Mouse (Mus musculus) neural tube, embryonic 11.5 days (tissue): Measurements from ENCODE around the gene Cab39. TPM values are rescaled to one million over a fixed set of nuclear protein-coding genes. Genes with fewer than 3 reads are reported as not detected.

Experiments used
- ATAC-seq: fragments of 200-750 bp; cut with Nextera tagmentation; 2 replicates; pipeline ENCODE4 v1.8.0; 2017; ENCODE audit warnings: moderate number of reproducible peaks, mild to moderate bottlenecking, moderate TSS enrichment, moderate library complexity; ENCODE audit not compliant: insufficient read depth, low FRiP score, low TSS enrichment
- DNase-seq: peaks from one replicate; pipeline ENCODE4 v3.0.0-alpha.2; 2015; ENCODE audit warnings: low spot score
- H3K27ac ChIP-seq: fragments of 300-500 bp; sonication (generic); 2 replicates; pipeline ENCODE4 v1.5.1; 2014; ENCODE audit warnings: low read depth, mild to moderate bottlenecking, low read length
- H3K27me3 ChIP-seq: fragments of 300-500 bp; sonication (generic); 2 replicates; pipeline ENCODE4 v1.6.1; 2014; ENCODE audit warnings: mild to moderate bottlenecking, low read length, mixed read lengths; ENCODE audit not compliant: control insufficient read depth, insufficient read depth
- H3K36me3 ChIP-seq: fragments of 300-500 bp; sonication (generic); 2 replicates; pipeline ENCODE4 v1.6.1; 2014; ENCODE audit warnings: mild to moderate bottlenecking, low read length, moderate library complexity, mixed read lengths; ENCODE audit not compliant: control insufficient read depth, insufficient read depth
- H3K4me1 ChIP-seq: fragments of 300-500 bp; sonication (generic); 2 replicates; pipeline ENCODE4 v1.6.1; 2014; ENCODE audit warnings: low read length, mixed read lengths; ENCODE audit not compliant: control insufficient read depth, insufficient read depth
- H3K4me2 ChIP-seq: fragments of 300-500 bp; sonication (generic); 2 replicates; pipeline ENCODE4 v1.6.1; 2014; ENCODE audit warnings: low read depth, mild to moderate bottlenecking, moderate library complexity
- H3K4me3 ChIP-seq: fragments of 300-500 bp; sonication (generic); 2 replicates; pipeline ENCODE4 v1.5.1; 2014; ENCODE audit warnings: low read depth, low read length
- H3K9ac ChIP-seq: fragments of 300-500 bp; sonication (generic); 2 replicates; pipeline ENCODE4 v1.6.1; 2014; ENCODE audit warnings: mild to moderate bottlenecking, low read length
- H3K9me3 ChIP-seq: fragments of 300-500 bp; sonication (generic); 2 replicates; pipeline ENCODE4 v1.6.1; 2016; ENCODE audit warnings: low read length; ENCODE audit not compliant: control insufficient read depth
- WGBS: fragments of 180-500 bp; shearing (Covaris S2); extraction: QIAGEN DNeasy Blood & Tissue Kit; methylation state at CpG from one replicate; pipeline ENCODE4 v1.1.7; 2014; 5-methylcytosine and 5-hydroxymethylcytosine counted together
- polyA plus RNA-seq: library from polyadenylated mRNA; unstranded; fragments of >200 nt; fragmentation: Nextera tagmentation; extraction: Ambion mirVana; gene quantifications from 2 replicates; pipeline ENCODE4 v1.2.1, GENCODE M21; 2014

Gene Cab39
- polyA plus RNA-seq, 1 experiment from 2014 or later = 70.5 TPM

GRCm38 (mm10) chr1:85843291-85843863 lies 50.1 kb downstream of the Cab39 start:
- ATAC-seq (no peak), DNase-seq (no peak)
- Histone ChIP-seq H3K27ac (no peak overlapping the region), H3K9me3 (no peaks in the 10 kb centered on the region), H3K9ac (no peak overlapping the region), H3K4me2 (no peak overlapping the region), H3K36me3 (peaks cover 3% of the 10 kb centered on the region), H3K27me3 (no peaks in the 10 kb centered on the region), H3K4me3 (no peak overlapping the region), H3K4me1 (no peaks in the 10 kb centered on the region)
- 94% methylated on average over 4 of the region's 4 CpGs for WGBS

GRCm38 (mm10) chr1:85844981-85845380 lies 51.7 kb downstream of the Cab39 start:
- Histone ChIP-seq H3K27me3 (no peaks in the 10 kb centered on the region), H3K27ac (no peak overlapping the region), H3K4me1 (no peaks in the 10 kb centered on the region), H3K4me2 (no peak overlapping the region), H3K9me3 (no peaks in the 10 kb centered on the region), H3K9ac (no peak overlapping the region), H3K36me3 (peaks cover 10% of the 10 kb centered on the region), H3K4me3 (no peak overlapping the region)
- DNase-seq (no peak), ATAC-seq (no peak)
- WGBS = 78% methylated on average over 6 of the region's 6 CpGs

- WGBS = 72% methylated on average over 3 of the region's 3 CpGs
Measured at GRCm38 (mm10) chr1:85845476-85845875, 52.2 kb downstream of the Cab39 start.

GRCm38 (mm10) chr1:85849016-85849415 lies 55.8 kb downstream of the Cab39 start:
- ATAC-seq (no peak), DNase-seq (no peak)
- H3K4me1 ChIP-seq = no peaks in the 10 kb centered on the region
- no peak overlapping the region for H3K4me3 ChIP-seq
- H3K27me3 ChIP-seq = no peaks in the 10 kb centered on the region
- peaks cover 7% of the 10 kb centered on the region; the same call in 1 of the 2 replicates for H3K36me3 ChIP-seq
- H3K9me3 ChIP-seq = no peaks in the 10 kb centered on the region
- no peak overlapping the region for H3K27ac ChIP-seq
- no peak overlapping the region for H3K9ac ChIP-seq
- 93% methylated on average over 14 of the region's 14 CpGs for WGBS
- H3K4me2 ChIP-seq = no peak overlapping the region

More at GRCm38 (mm10) chr1:85845476-85845875, 52.2 kb downstream of the Cab39 start:
- no peaks in the 10 kb centered on the region for H3K27me3 ChIP-seq
- peaks cover 10% of the 10 kb centered on the region for H3K36me3 ChIP-seq
- H3K9ac ChIP-seq = no peak overlapping the region
- DNase-seq = no peak
- no peak overlapping the region for H3K4me3 ChIP-seq
- no peak overlapping the region for H3K4me2 ChIP-seq
- H3K9me3 ChIP-seq = no peaks in the 10 kb centered on the region
- H3K27ac ChIP-seq = no peak overlapping the region
- H3K4me1 ChIP-seq = no peaks in the 10 kb centered on the region
- ATAC-seq = no peak

- H3K4me2 ChIP-seq = no peak overlapping the region
Measured at GRCm38 (mm10) chr1:85850851-85851250, 57.6 kb downstream of the Cab39 start.

GRCm38 (mm10) chr1:85852996-85853689 lies 59.9 kb downstream of the Cab39 start:
- ATAC-seq = peak; percentile 67; the same call in 1 of the 2 replicates
- WGBS = 78% methylated on average over 2 of the region's 2 CpGs

More at GRCm38 (mm10) chr1:85850851-85851250, 57.6 kb downstream of the Cab39 start:
- WGBS = 95% methylated on average over 5 of the region's 5 CpGs
- Histone ChIP-seq H3K27me3 (no peaks in the 10 kb centered on the region), H3K9ac (no peak overlapping the region), H3K4me1 (no peaks in the 10 kb centered on the region), H3K27ac (no peak overlapping the region), H3K4me3 (no peak overlapping the region), H3K36me3 (peaks cover 7% of the 10 kb centered on the region; the same call in 1 of the 2 replicates), H3K9me3 (no peaks in the 10 kb centered on the region)
- ATAC-seq = no peak
- DNase-seq = no peak

GRCm38 (mm10) chr1:85853865-85854264 lies 60.6 kb downstream of the Cab39 start:
- Histone ChIP-seq H3K4me3 (no peak overlapping the region), H3K9ac (no peak overlapping the region), H3K27ac (no peak overlapping the region), H3K4me2 (no peak overlapping the region), H3K4me1 (no peaks in the 10 kb centered on the region), H3K27me3 (no peaks in the 10 kb centered on the region), H3K36me3 (peaks cover 5% of the 10 kb centered on the region; the same call in 1 of the 2 replicates), H3K9me3 (no peaks in the 10 kb centered on the region)
- DNase-seq (no peak), ATAC-seq (no peak)
- 92% methylated on average over 2 of the region's 2 CpGs for WGBS

More at GRCm38 (mm10) chr1:85852996-85853689, 59.9 kb downstream of the Cab39 start:
- Histone ChIP-seq H3K9me3 (no peaks in the 10 kb centered on the region), H3K4me1 (no peaks in the 10 kb centered on the region), H3K36me3 (peaks cover 7% of the 10 kb centered on the region; the same call in 1 of the 2 replicates), H3K9ac (no peak overlapping the region), H3K27ac (no peak overlapping the region), H3K4me2 (no peak overlapping the region), H3K27me3 (no peaks in the 10 kb centered on the region), H3K4me3 (no peak overlapping the region)
- peak; percentile 77 for DNase-seq

- Histone ChIP-seq H3K36me3 (no peaks in the 10 kb centered on the region; the same call in 1 of the 2 replicates), H3K27ac (no peak overlapping the region), H3K9me3 (no peaks in the 10 kb centered on the region), H3K9ac (no peak overlapping the region), H3K4me2 (no peak overlapping the region), H3K4me1 (no peaks in the 10 kb centered on the region), H3K4me3 (no peak overlapping the region), H3K27me3 (no peaks in the 10 kb centered on the region)
- DNase-seq (no peak), ATAC-seq (no peak)
- WGBS = 85% methylated on average over 2 of the region's 2 CpGs
Measured at GRCm38 (mm10) chr1:85854475-85854874, 61.2 kb downstream of the Cab39 start.

- Histone ChIP-seq H3K4me1 (no peaks in the 10 kb centered on the region), H3K27me3 (no peaks in the 10 kb centered on the region), H3K9me3 (no peaks in the 10 kb centered on the region), H3K4me3 (no peak overlapping the region), H3K36me3 (no peaks in the 10 kb centered on the region), H3K27ac (no peak overlapping the region), H3K4me2 (no peak overlapping the region), H3K9ac (no peak overlapping the region)
- no peak for ATAC-seq
- no peak for DNase-seq
- WGBS = 92% methylated on average over 3 of the region's 3 CpGs
Measured at GRCm38 (mm10) chr1:85856266-85856665, 63.0 kb downstream of the Cab39 start.
